Mouse (Mus musculus) liver, embryonic 15.5 days (tissue): ENCODE results near the gene Slc25a14. TPM values are rescaled to one million over a fixed set of nuclear protein-coding genes. Genes with fewer than 3 reads are reported as not detected.

Experiments used
- ATAC-seq: fragments of 200-750 bp; cut with Nextera tagmentation; 2 replicates; pipeline ENCODE4 v1.8.0; 2017; ENCODE audit warnings: moderate number of reproducible peaks, mild to moderate bottlenecking, moderate library complexity; ENCODE audit not compliant: insufficient read depth
- H3K27ac ChIP-seq: fragments of 300-500 bp; sonication (generic); replicated peaks from 2 replicates; pipeline ENCODE4 v1.5.1; 2015; ENCODE audit warnings: mild to moderate bottlenecking, inconsistent platforms
- H3K27me3 ChIP-seq: fragments of 300-500 bp; sonication (generic); 2 replicates; pipeline ENCODE4 v1.6.1; 2015; ENCODE audit warnings: mild to moderate bottlenecking, inconsistent platforms
- H3K36me3 ChIP-seq: fragments of 300-500 bp; sonication (generic); replicated peaks from 2 replicates; pipeline ENCODE4 v1.6.1; 2015; ENCODE audit warnings: moderate library complexity, mild to moderate bottlenecking, inconsistent platforms
- H3K4me1 ChIP-seq: fragments of 300-500 bp; sonication (generic); replicated peaks from 2 replicates; pipeline ENCODE4 v1.6.1; 2015; ENCODE audit warnings: inconsistent platforms
- H3K4me2 ChIP-seq: fragments of 300-500 bp; sonication (generic); 2 replicates; pipeline ENCODE4 v1.6.1; 2015; ENCODE audit warnings: moderate library complexity, mild to moderate bottlenecking, inconsistent platforms
- H3K4me3 ChIP-seq: fragments of 300-500 bp; sonication (generic); replicated peaks from 2 replicates; pipeline ENCODE4 v1.5.1; 2015; ENCODE audit warnings: mild to moderate bottlenecking, inconsistent platforms
- H3K9ac ChIP-seq: fragments of 300-500 bp; sonication (generic); 2 replicates; pipeline ENCODE4 v1.6.1; 2015; ENCODE audit warnings: moderate library complexity, mild to moderate bottlenecking, inconsistent platforms
- H3K9me3 ChIP-seq: fragments of 300-500 bp; sonication (generic); replicated peaks from 2 replicates; pipeline ENCODE4 v1.6.1; 2016; ENCODE audit warnings: inconsistent platforms
- WGBS: fragments of 180-500 bp; shearing (Covaris S2); methylation state at CpG from one replicate; pipeline ENCODE4 v1.1.7; 2015; ENCODE audit warnings: mixed read lengths; ENCODE audit not compliant: insufficient replicate concordance; 5-methylcytosine and 5-hydroxymethylcytosine counted together
- polyA plus RNA-seq: library from polyadenylated mRNA; unstranded; fragments of >200 nt; fragmentation: Nextera tagmentation; extraction: Ambion mirVana; gene quantifications from 2 replicates; pipeline ENCODE4 v1.2.1, GENCODE M21; 2015

Slc25a14 gene
- 3.2 and 3.3 TPM in 2 replicates for polyA plus RNA-seq

- peak within 1 kb of the TSS; percentile 63 for H3K27ac ChIP-seq
- ATAC-seq, result peak; percentile 90
- peaks cover 6% of the 10 kb centered on the region; the same call in 1 of the 2 replicates for H3K4me1 ChIP-seq
- H3K4me2 ChIP-seq, result peak within 1 kb of the TSS; percentile 79
- H3K9ac ChIP-seq, result peak within 1 kb of the TSS; percentile 61
- no peaks in the 10 kb centered on the region for H3K9me3 ChIP-seq
- no peaks in the 10 kb centered on the region for H3K27me3 ChIP-seq
- H3K4me3 ChIP-seq, result peak within 1 kb of the TSS; percentile 74
- WGBS, result 18% methylated on average over 38 of the region's 38 CpGs
- H3K36me3 ChIP-seq, result no peaks in the 10 kb centered on the region
Observed at GRCm38 (mm10) chrX:48623379-48624053, at the start of gene Slc25a14. TSS of gene Slc25a14 (plus strand) at chrX:48623413.

- no peak overlapping the region for H3K27ac ChIP-seq
- no peaks in the 10 kb centered on the region for H3K27me3 ChIP-seq
- no peaks in the 10 kb centered on the region for H3K9me3 ChIP-seq
- H3K36me3 ChIP-seq, result peaks cover 6% of the 10 kb centered on the region; the same call in 1 of the 2 replicates
- no peaks in the 10 kb centered on the region for H3K4me1 ChIP-seq
- H3K9ac ChIP-seq, result no peak overlapping the region
- ATAC-seq, result no peak
- H3K4me3 ChIP-seq, result no peak overlapping the region
- no peak overlapping the region for H3K4me2 ChIP-seq
Observed at GRCm38 (mm10) chrX:48583332-48583731, 39.9 kb upstream of the Slc25a14 start.

GRCm38 (mm10) chrX:48593721-48594098 is 29.5 kb upstream of the Slc25a14 start:
- ATAC-seq, result peak; percentile 27; the same call in 1 of the 2 replicates

GRCm38 (mm10) chrX:48594099-48594760 is 29.0 kb upstream of the Slc25a14 start, which contains the start of gene Zfp280c:
TSS of gene Zfp280c (minus strand) at chrX:48594504.
- peak; percentile 89 for ATAC-seq
- Histone ChIP-seq H3K27me3 (no peaks in the 10 kb centered on the region), H3K4me2 (peak within 1 kb of the TSS; percentile 74), H3K36me3 (peaks cover 4% of the 10 kb centered on the region; the same call in 1 of the 2 replicates), H3K27ac (peak within 1 kb of the TSS; percentile 45), H3K4me1 (peaks cover 6% of the 10 kb centered on the region; the same call in 1 of the 2 replicates), H3K4me3 (peak within 1 kb of the TSS; percentile 69), H3K9me3 (no peaks in the 10 kb centered on the region), H3K9ac (peak within 1 kb of the TSS; percentile 66)
- 24% methylated on average over 45 of the region's 45 CpGs for WGBS

More at GRCm38 (mm10) chrX:48593721-48594098, 29.5 kb upstream of the Slc25a14 start:
- peak overlapping the region; percentile 45 for H3K27ac ChIP-seq
- 22% methylated on average over 15 of the region's 15 CpGs for WGBS
- H3K4me2 ChIP-seq, result peak overlapping the region; percentile 74
- H3K9ac ChIP-seq, result peak overlapping the region; percentile 66
- peaks cover 4% of the 10 kb centered on the region; the same call in 1 of the 2 replicates for H3K36me3 ChIP-seq
- H3K9me3 ChIP-seq, result no peaks in the 10 kb centered on the region
- peak overlapping the region; percentile 69 for H3K4me3 ChIP-seq
- H3K4me1 ChIP-seq, result peaks cover 6% of the 10 kb centered on the region; the same call in 1 of the 2 replicates
- no peaks in the 10 kb centered on the region for H3K27me3 ChIP-seq

- Histone ChIP-seq H3K27me3 (no peaks in the 10 kb centered on the region), H3K27ac (no peak overlapping the region), H3K9me3 (no peaks in the 10 kb centered on the region), H3K4me1 (peaks cover 6% of the 10 kb centered on the region; the same call in 1 of the 2 replicates), H3K4me2 (no peak overlapping the region), H3K36me3 (no peaks in the 10 kb centered on the region), H3K4me3 (no peak overlapping the region), H3K9ac (no peak overlapping the region)
- ATAC-seq, result no peak
- WGBS, result 80% methylated on average over 9 of the region's 9 CpGs
Observed at GRCm38 (mm10) chrX:48596053-48596452, 27.2 kb upstream of the Slc25a14 start.

GRCm38 (mm10) chrX:48596906-48597305 is 26.3 kb upstream of the Slc25a14 start:
- Histone ChIP-seq H3K27me3 (no peaks in the 10 kb centered on the region), H3K9ac (no peak overlapping the region), H3K4me3 (no peak overlapping the region), H3K4me1 (peaks cover 6% of the 10 kb centered on the region; the same call in 1 of the 2 replicates), H3K9me3 (no peaks in the 10 kb centered on the region), H3K36me3 (no peaks in the 10 kb centered on the region), H3K27ac (no peak overlapping the region), H3K4me2 (no peak overlapping the region)
- 72% methylated on average over 5 of the region's 5 CpGs for WGBS
- no peak for ATAC-seq

GRCm38 (mm10) chrX:48604872-48605271 is 18.3 kb upstream of the Slc25a14 start:
- H3K4me2 ChIP-seq, result no peak overlapping the region
- no peaks in the 10 kb centered on the region for H3K9me3 ChIP-seq
- 34% methylated on average over 2 of the region's 2 CpGs for WGBS
- H3K27me3 ChIP-seq, result no peaks in the 10 kb centered on the region
- no peak for ATAC-seq
- no peaks in the 10 kb centered on the region for H3K36me3 ChIP-seq
- no peak overlapping the region for H3K4me3 ChIP-seq
- H3K4me1 ChIP-seq, result no peaks in the 10 kb centered on the region
- H3K27ac ChIP-seq, result no peak overlapping the region
- H3K9ac ChIP-seq, result no peak overlapping the region

GRCm38 (mm10) chrX:48623049-48623378 is 199 bp upstream of the Slc25a14 start:
- Histone ChIP-seq H3K27me3 (no peaks in the 10 kb centered on the region), H3K9me3 (no peaks in the 10 kb centered on the region), H3K4me3 (peak overlapping the region; percentile 74), H3K4me1 (peaks cover 6% of the 10 kb centered on the region; the same call in 1 of the 2 replicates), H3K4me2 (peak overlapping the region; percentile 79), H3K9ac (no peak overlapping the region), H3K27ac (peak overlapping the region; percentile 63; the same call in 1 of the 2 replicates), H3K36me3 (no peaks in the 10 kb centered on the region)
- no peak for ATAC-seq
- WGBS, result 16% methylated on average over 4 of the region's 4 CpGs

- no peaks in the 10 kb centered on the region for H3K27me3 ChIP-seq
- peaks cover 6% of the 10 kb centered on the region; the same call in 1 of the 2 replicates for H3K4me1 ChIP-seq
- peak overlapping the region; percentile 33; the same call in 1 of the 2 replicates for H3K27ac ChIP-seq
- no peaks in the 10 kb centered on the region for H3K36me3 ChIP-seq
- no peak for ATAC-seq
- WGBS, result 23% methylated on average over 9 of the region's 9 CpGs
- H3K4me3 ChIP-seq, result peak overlapping the region; percentile 74
- peak overlapping the region; percentile 61 for H3K9ac ChIP-seq
- peak overlapping the region; percentile 79 for H3K4me2 ChIP-seq
- no peaks in the 10 kb centered on the region for H3K9me3 ChIP-seq
Observed at GRCm38 (mm10) chrX:48624054-48624420, 824 bp downstream of the Slc25a14 start.

- Histone ChIP-seq H3K27me3 (no peaks in the 10 kb centered on the region), H3K4me1 (no peaks in the 10 kb centered on the region), H3K4me3 (no peak overlapping the region), H3K27ac (no peak overlapping the region), H3K9me3 (no peaks in the 10 kb centered on the region), H3K4me2 (no peak overlapping the region), H3K9ac (no peak overlapping the region), H3K36me3 (no peaks in the 10 kb centered on the region)
- no peak for ATAC-seq
- WGBS, result 45% methylated on average over 2 of the region's 2 CpGs
Observed at GRCm38 (mm10) chrX:48637032-48637431, 13.8 kb downstream of the Slc25a14 start.

- ATAC-seq, result no peak
- 79% methylated on average over 2 of the region's 2 CpGs for WGBS
- no peak overlapping the region for H3K4me3 ChIP-seq
- no peak overlapping the region for H3K4me2 ChIP-seq
- no peaks in the 10 kb centered on the region for H3K36me3 ChIP-seq
- H3K4me1 ChIP-seq, result no peaks in the 10 kb centered on the region
- H3K9ac ChIP-seq, result no peak overlapping the region
- H3K27me3 ChIP-seq, result no peaks in the 10 kb centered on the region
- no peak overlapping the region for H3K27ac ChIP-seq
- no peaks in the 10 kb centered on the region for H3K9me3 ChIP-seq
Observed at GRCm38 (mm10) chrX:48644122-48644521, 20.9 kb downstream of the Slc25a14 start.
